Mouse (Mus musculus) embryonic fibroblast, embryonic 13.5 days (primary cell): Measurements from ENCODE around the gene Mrpl10.

Experiments
- CTCF ChIP-seq: IDR thresholded peaks from 2 replicates; pipeline ENCODE4 v1.5.1; 2011; ENCODE audit warnings: mild to moderate bottlenecking, control low read depth, low read length, moderate library complexity, borderline replicate concordance; ENCODE audit not compliant: insufficient read depth
- POLR2A ChIP-seq: IDR thresholded peaks from 2 replicates; pipeline ENCODE4 v1.6.1; 2011; ENCODE audit warnings: low read depth, mild to moderate bottlenecking, control low read depth, low read length, moderate library complexity

- no peak for TF ChIP-seq POLR2A
- no peak for TF ChIP-seq CTCF
These were observed 38.9 kb downstream of the Mrpl10 start for GRCm38 (mm10) chr11:97080291-97080690.
